Comparison of ENCODE assay signal across 8 mouse cellular contexts in genomic region chr13:51644829-51645789, GRCm38 (mm10). TPM values are rescaled to one million over a fixed set of nuclear protein-coding genes. Genes with fewer than 3 reads are reported as not detected.
A peak's percentile ranks its signal among the peaks of the same experiment; 100 is the strongest.
DNase-seq lines count a peak whose midpoint lies in the region; ATAC-seq lines count a peak whose summit lies in the region.

Cks2 (plus strand) TSS chr13:51645232.

- H3K4me1 ChIP-seq in hindbrain, embryonic 12.5 days, result peaks cover 9% of the 10 kb centered on the region

- under 1% methylated on average over 83 of the region's 83 CpGs for WGBS in hindbrain, embryonic 12.5 days

- no peaks in the 10 kb centered on the region for H3K27me3 ChIP-seq in hindbrain, embryonic 12.5 days

- no peaks in the 10 kb centered on the region for H3K9me3 ChIP-seq in hindbrain, embryonic 12.5 days (replicated peaks)

- H3K36me3 ChIP-seq in hindbrain, embryonic 12.5 days, result no peaks in the 10 kb centered on the region

- DNase-seq in NIH3T3 (ENCODE audit: low read depth), result peak; percentile 98
- DNase-seq in cerebellum, postnatal 10 days, result peak; percentile 97 to 98
- peak; percentile 96 to 97 for DNase-seq in frontal cortex, postnatal 10 days (ENCODE audit: low spot score in 2 of 2)
- DNase-seq in layer of hippocampus, postnatal 14 days (ENCODE audit: low spot score in 2 of 2), result peak; percentile 93 to 99
- peak; percentile 97 for DNase-seq in lung, postnatal 14 days
- DNase-seq in retina, adult 2 months (ENCODE audit: low read depth, low spot score), result peak; percentile 88
- peak; percentile 96 to 98 for DNase-seq in thymus, postnatal 36 days

- peak within 1 kb of the TSS; percentile 57 for H3K27ac ChIP-seq in hindbrain, embryonic 12.5 days

- peak within 1 kb of the TSS; percentile 85 for H3K4me2 ChIP-seq in hindbrain, embryonic 12.5 days (replicated peaks)

- ATAC-seq in hindbrain, embryonic 12.5 days (ENCODE audit: low FRiP score), result peak; percentile 99

- H3K4me3 ChIP-seq in hindbrain, embryonic 12.5 days, result peak within 1 kb of the TSS; percentile 81

- peak within 1 kb of the TSS; percentile 77 for H3K9ac ChIP-seq in hindbrain, embryonic 12.5 days

RNA-seq across cellular contexts. Expression of gene Cks2, which starts in this region (rescaled TPM):
- polyA plus RNA-seq in hindbrain, embryonic 12.5 days (2016; fragmentation: Nextera tagmentation; extraction: Ambion mirVana), result 161 and 183 TPM in 2 replicates
- total RNA-seq in layer of hippocampus, postnatal 14 days (2021), result 1 to 10 TPM; 4.3 to 4.7 TPM

Comparison
In these comparisons a context has a peak if more than half of its experiments do, and no peak if none do; other contexts are left out.
1. Peak in every context shown above with its lines: DNase-seq, ATAC-seq, H3K4me3 ChIP-seq and H3K27ac ChIP-seq.